Mouse (Mus musculus) lung, embryonic 15.5 days (tissue): ENCODE results near the gene Acot6. TPM values are rescaled to one million over a fixed set of nuclear protein-coding genes. Genes with fewer than 3 reads are reported as not detected.
"Not testable (repeated sequence)": the region's sequence is repeated elsewhere in the genome, so short reads cannot be mapped to it uniquely, and the experiment has no call there.

Experiments used
- ATAC-seq: fragments of 200-750 bp; cut with Nextera tagmentation; 2 replicates; pipeline ENCODE4 v1.8.0; 2017; ENCODE audit warnings: moderate number of reproducible peaks, borderline replicate concordance; ENCODE audit not compliant: low FRiP score, low TSS enrichment; ENCODE audit errors: extremely low read depth
- H3K27ac ChIP-seq: fragments of 300-500 bp; sonication (generic); 2 replicates; pipeline ENCODE4 v1.5.1; 2015; ENCODE audit warnings: moderate library complexity, mild to moderate bottlenecking, inconsistent platforms
- H3K27me3 ChIP-seq: fragments of 300-500 bp; sonication (generic); 2 replicates; pipeline ENCODE4 v1.6.1; 2015; ENCODE audit warnings: inconsistent platforms
- H3K36me3 ChIP-seq: fragments of 300-500 bp; sonication (generic); 2 replicates; pipeline ENCODE4 v1.6.1; 2015; ENCODE audit warnings: inconsistent platforms
- H3K4me1 ChIP-seq: fragments of 300-500 bp; sonication (generic); 2 replicates; pipeline ENCODE4 v1.6.1; 2015; ENCODE audit warnings: inconsistent platforms
- H3K4me2 ChIP-seq: fragments of 300-500 bp; sonication (generic); 2 replicates; pipeline ENCODE4 v1.6.1; 2015; ENCODE audit warnings: inconsistent platforms, mild to moderate bottlenecking, moderate library complexity
- H3K4me3 ChIP-seq: fragments of 300-500 bp; sonication (generic); 2 replicates; pipeline ENCODE4 v1.5.1; 2015; ENCODE audit warnings: mild to moderate bottlenecking, inconsistent platforms
- H3K9ac ChIP-seq: fragments of 300-500 bp; sonication (generic); 2 replicates; pipeline ENCODE4 v1.6.1; 2015; ENCODE audit warnings: inconsistent platforms
- H3K9me3 ChIP-seq: fragments of 300-500 bp; sonication (generic); 2 replicates; pipeline ENCODE4 v1.6.1; 2016; ENCODE audit warnings: inconsistent platforms
- WGBS: fragments of 180-500 bp; shearing (Covaris S2); methylation state at CpG from one replicate; pipeline ENCODE4 v1.1.7; 2015; 5-methylcytosine and 5-hydroxymethylcytosine counted together
- polyA plus RNA-seq: library from polyadenylated mRNA; unstranded; fragments of >200 nt; fragmentation: Nextera tagmentation; extraction: Ambion mirVana; gene quantifications from 2 replicates; pipeline ENCODE4 v1.2.1, GENCODE M21; 2015

Gene Acot6
- polyA plus RNA-seq, result 1.6 TPM in 2 replicates

DNA sequence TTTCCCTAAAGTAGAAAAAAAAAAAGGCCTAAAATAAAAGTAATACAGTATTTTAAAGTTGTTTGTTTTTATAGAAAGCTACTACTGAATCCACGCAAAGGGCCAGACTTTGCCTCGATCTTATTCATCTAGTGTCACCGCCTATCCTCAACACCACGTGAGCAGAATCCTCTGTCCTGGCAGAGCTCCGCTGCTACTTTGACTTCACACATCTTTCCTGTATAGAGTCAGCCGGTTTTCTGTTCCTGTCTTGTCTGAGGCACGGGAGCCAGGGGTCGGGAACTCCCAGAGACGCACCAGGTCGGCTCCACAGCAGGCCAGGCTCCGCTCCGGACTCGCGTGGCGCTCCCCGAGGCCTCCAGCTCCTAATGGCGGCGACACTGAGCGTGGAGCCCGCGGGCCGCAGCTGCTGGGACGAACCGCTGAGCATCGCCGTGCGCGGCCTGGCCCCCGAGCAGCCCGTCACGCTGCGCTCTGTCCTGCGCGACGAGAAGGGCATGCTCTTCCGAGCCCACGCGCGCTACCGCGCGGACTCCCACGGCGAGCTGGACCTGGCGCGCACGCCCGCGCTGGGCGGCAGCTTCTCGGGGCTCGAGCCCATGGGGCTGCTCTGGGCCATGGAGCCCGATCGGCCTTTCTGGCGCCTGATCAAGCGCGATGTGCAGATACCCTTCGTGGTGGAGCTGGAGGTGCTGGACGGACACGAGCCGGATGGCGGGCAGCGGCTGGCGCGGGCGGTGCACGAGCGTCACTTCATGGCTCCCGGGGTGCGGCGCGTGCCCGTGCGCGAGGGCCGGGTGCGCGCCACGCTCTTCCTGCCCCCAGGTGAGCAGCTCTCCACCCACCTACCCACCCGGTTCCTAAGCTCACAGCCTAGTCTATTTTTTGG, at the start of gene Acot6:
Gene Acot6 (plus strand): TSS at position 51 of the 889 bp plus-strand sequence.
- H3K27ac ChIP-seq, result peak within 1 kb of the TSS; percentile 48
- not testable (repeated sequence) for H3K9me3 ChIP-seq, H3K4me1 ChIP-seq, H3K36me3 ChIP-seq, H3K27me3 ChIP-seq
- peak within 1 kb of the TSS; percentile 52 for H3K4me3 ChIP-seq
- under 1% methylated on average over 80 of the region's 80 CpGs for WGBS
- H3K4me2 ChIP-seq, result peak within 1 kb of the TSS; percentile 91
- ATAC-seq, result peak; percentile 79; the same call in 1 of the 2 replicates
- H3K9ac ChIP-seq, result peak within 1 kb of the TSS; percentile 58

DNA sequence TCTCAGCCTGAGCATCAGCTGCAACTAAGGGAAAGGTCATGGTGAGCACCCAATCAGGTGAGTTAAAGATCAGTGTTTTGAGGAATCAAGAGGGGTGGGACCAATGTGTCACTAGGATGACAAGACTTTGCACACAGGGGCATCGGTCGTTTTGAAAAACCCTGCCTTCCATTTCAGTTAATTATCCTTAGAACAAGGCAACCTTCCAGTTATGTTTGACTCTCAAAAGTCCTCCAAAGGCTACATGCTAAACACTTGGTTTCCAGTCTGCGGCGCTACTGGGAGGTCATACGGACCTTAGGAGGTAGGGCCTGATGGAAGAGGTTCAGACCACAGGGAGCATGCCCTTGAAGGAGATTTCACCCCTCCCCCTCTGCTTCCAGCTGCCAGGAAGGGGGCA, 49.7 kb upstream of the Acot6 start:
- H3K9ac ChIP-seq, result not testable (repeated sequence)

DNA sequence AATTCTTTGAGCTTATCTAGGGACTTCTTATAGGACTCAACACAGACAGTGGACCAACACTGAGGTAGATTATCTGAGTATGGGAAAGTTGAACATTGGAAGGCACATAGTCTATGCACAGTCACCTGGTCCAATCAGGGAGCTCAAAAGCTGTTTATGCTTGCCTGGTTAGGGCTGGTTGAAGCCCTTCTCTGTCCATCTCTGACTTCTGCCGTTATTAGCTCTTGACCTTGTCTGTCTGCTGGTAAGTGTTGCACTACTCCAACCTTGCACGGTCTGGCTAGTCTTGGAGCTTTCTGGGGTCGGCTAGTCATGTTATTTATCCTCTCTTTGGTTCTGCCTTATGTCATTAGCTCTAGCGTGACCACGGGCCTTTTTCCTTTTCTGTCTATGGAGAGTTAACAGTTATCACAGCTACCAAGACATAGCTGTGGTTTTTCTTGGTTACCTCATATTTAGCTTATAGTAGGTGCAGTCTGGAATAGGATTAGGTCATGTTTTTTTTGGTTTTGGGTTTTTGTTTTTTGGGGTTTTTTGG, 48.4 kb upstream of the Acot6 start, which contains the start of gene Acot3:
Gene Acot3 (plus strand): TSS at position 208 of the 538 bp plus-strand sequence.
- WGBS, result 77% methylated on average over 5 of the region's 5 CpGs
- no peaks in the 10 kb centered on the region for H3K36me3 ChIP-seq
- H3K4me2 ChIP-seq, result peak within 1 kb of the TSS; percentile 84
- H3K9ac ChIP-seq, result no peak within 1 kb of the TSS
- H3K27ac ChIP-seq, result no peak within 1 kb of the TSS
- peaks cover 7% of the 10 kb centered on the region for H3K4me1 ChIP-seq
- no peak for ATAC-seq
- H3K27me3 ChIP-seq, result peaks cover 24% of the 10 kb centered on the region
- H3K9me3 ChIP-seq, result no peaks in the 10 kb centered on the region; the same call in 1 of the 2 replicates
- H3K4me3 ChIP-seq, result peak within 1 kb of the TSS; percentile 45; the same call in 1 of the 2 replicates

More for the DNA sequence above, 49.7 kb upstream of the Acot6 start:
- not testable (repeated sequence) for H3K4me3 ChIP-seq, H3K36me3 ChIP-seq, ATAC-seq, H3K9me3 ChIP-seq, H3K27ac ChIP-seq, H3K4me2 ChIP-seq, H3K4me1 ChIP-seq
- peaks cover 24% of the 10 kb centered on the region for H3K27me3 ChIP-seq
- 77% methylated on average over 5 of the region's 5 CpGs for WGBS

DNA sequence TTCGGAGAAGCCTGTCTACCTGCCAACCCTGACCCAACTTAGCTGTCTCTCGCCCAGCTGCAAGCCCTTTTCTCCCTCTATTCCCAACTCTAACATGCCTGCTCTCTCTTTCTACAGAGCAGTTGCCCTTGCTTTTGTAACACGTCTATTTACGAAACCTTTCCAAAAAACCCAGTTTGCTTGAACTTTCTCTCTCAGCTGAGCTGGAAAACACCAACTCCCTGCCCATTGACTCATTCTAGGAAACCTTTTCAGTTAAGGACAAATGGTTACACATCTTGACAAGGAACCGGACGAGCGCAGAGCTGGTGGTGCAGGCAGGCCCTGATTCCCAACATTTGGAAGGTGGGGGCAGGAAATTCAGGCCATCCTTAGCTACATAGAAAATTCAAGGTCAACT, 47.8 kb upstream of the Acot6 start:
- no peaks in the 10 kb centered on the region; the same call in 1 of the 2 replicates for H3K9me3 ChIP-seq
- H3K9ac ChIP-seq, result no peak overlapping the region
- H3K4me1 ChIP-seq, result peaks cover 7% of the 10 kb centered on the region
- no peaks in the 10 kb centered on the region for H3K36me3 ChIP-seq
- no peak overlapping the region for H3K4me2 ChIP-seq
- H3K27ac ChIP-seq, result no peak overlapping the region
- 83% methylated on average over 7 of the region's 7 CpGs for WGBS
- no peak overlapping the region for H3K4me3 ChIP-seq
- ATAC-seq, result no peak
- H3K27me3 ChIP-seq, result peaks cover 24% of the 10 kb centered on the region

DNA sequence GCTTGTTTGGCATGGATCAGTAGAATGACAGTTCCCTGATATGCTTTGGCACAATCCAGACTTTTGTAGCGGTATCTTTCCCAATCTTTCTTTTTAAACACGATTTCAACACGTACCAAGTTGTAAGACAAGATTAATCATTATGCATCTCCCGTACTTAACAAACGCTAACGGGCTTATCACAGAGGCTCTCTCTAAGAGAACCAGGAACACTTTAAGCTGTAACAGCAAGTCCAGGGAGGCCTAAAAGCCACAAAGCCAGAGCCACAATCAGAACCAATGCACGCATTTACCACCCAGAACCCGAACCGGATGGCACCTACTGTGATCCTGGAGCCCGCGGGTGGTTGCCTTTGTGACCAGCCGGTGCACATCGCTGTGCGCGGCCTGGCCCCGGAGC, 47.3 kb upstream of the Acot6 start:
- H3K27ac ChIP-seq, result no peak overlapping the region
- H3K4me1 ChIP-seq, result peaks cover 7% of the 10 kb centered on the region
- peak overlapping the region; percentile 84 for H3K4me2 ChIP-seq
- 6% methylated on average over 16 of the region's 16 CpGs for WGBS
- H3K9ac ChIP-seq, result peak overlapping the region; percentile 25; the same call in 1 of the 2 replicates
- peak overlapping the region; percentile 45 for H3K4me3 ChIP-seq
- no peaks in the 10 kb centered on the region; the same call in 1 of the 2 replicates for H3K9me3 ChIP-seq
- H3K27me3 ChIP-seq, result peaks cover 24% of the 10 kb centered on the region
- no peaks in the 10 kb centered on the region for H3K36me3 ChIP-seq
- ATAC-seq, result no peak

DNA sequence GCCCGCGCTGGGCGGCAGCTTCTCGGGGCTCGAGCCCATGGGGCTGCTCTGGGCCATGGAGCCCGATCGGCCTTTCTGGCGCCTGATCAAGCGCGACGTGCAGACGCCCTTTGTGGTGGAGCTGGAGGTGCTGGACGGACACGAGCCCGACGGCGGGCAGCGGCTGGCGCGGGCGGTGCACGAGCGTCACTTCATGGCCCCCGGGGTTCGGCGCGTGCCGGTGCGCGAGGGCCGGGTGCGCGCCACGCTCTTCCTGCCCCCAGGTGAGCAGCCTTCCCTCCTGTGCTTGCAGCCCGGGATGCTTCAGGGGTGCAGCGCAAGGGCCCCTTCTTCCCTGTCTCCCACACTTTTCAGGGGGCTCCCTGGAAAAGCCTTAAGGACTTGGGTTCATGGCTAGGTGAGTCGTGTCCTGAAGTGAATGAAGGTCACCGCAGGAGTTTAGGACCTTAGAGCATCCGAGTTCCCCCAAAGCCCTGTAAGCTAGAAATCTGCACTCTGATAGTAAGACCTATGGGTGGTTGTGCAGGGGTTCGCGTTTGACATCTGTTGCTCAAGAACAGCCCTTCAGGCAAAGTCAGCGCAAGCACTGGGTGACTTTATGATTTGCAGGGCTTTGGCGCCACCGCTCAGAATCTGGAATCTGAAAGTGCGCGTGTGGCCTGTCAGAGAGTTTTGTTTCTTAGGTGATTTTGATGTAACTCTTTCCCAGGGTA, 46.6 kb upstream of the Acot6 start:
- Histone ChIP-seq H3K27ac (no peak overlapping the region), H3K4me1 (peaks cover 7% of the 10 kb centered on the region), H3K9me3 (no peaks in the 10 kb centered on the region; the same call in 1 of the 2 replicates), H3K4me3 (peak overlapping the region; percentile 45), H3K36me3 (no peaks in the 10 kb centered on the region), H3K9ac (peak overlapping the region; percentile 25; the same call in 1 of the 2 replicates), H3K4me2 (peak overlapping the region; percentile 84), H3K27me3 (peaks cover 24% of the 10 kb centered on the region)
- WGBS, result 1% methylated on average over 40 of the region's 46 CpGs
- no peak for ATAC-seq

DNA sequence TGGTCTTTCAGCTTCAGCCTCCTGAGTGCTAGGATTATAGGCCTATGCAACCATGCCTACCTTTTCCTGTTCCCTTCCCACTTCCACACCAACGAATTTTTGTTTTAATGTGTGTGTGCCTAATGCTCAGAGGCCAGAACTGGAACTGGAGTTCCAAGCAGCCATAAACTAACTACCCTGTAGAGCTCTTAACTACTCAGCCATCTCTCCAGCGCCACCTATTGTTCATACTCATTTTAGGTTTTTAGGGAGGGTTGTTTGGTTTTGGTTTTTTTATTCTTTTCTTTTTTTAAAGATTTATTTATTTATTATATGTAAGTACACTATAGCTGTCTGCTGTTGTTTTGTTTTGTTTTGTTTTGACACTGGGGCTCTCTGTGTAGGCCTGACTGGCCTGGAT, 39.5 kb upstream of the Acot6 start:
- H3K9me3 ChIP-seq, result no peaks in the 10 kb centered on the region
- H3K4me2 ChIP-seq, result no peak overlapping the region
- H3K27me3 ChIP-seq, result no peaks in the 10 kb centered on the region
- 31% methylated on average over 2 of the region's 2 CpGs for WGBS
- H3K4me1 ChIP-seq, result no peaks in the 10 kb centered on the region
- no peak for ATAC-seq
- no peak overlapping the region for H3K27ac ChIP-seq
- H3K4me3 ChIP-seq, result no peak overlapping the region
- H3K9ac ChIP-seq, result no peak overlapping the region
- H3K36me3 ChIP-seq, result no peaks in the 10 kb centered on the region

DNA sequence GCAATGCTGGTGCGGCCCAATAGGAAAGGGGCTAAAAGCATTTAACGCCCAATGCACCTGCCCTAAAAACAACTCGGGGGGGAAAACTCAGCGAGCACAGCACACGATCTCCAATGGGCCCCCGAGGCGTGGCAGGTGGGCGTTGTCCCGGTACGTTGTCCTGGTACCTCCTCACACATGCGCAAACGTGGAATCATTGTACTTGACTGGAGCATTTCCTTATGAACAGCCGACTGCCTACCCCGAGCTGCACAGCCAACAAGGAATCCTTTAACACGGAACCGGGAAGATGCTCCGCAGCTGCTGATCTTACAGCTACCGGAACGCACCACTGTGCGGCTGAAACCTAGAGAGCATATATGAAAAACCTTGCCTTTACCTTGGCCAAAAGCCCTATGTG, 38.1 kb upstream of the Acot6 start:
- H3K4me2 ChIP-seq, result no peak overlapping the region
- 0 out of 2 replicates have a peak, but pooled peaks cover 4% of the 10 kb centered on the region for H3K27me3 ChIP-seq
- H3K27ac ChIP-seq, result no peak overlapping the region
- no peaks in the 10 kb centered on the region for H3K4me1 ChIP-seq
- H3K9me3 ChIP-seq, result no peaks in the 10 kb centered on the region
- H3K4me3 ChIP-seq, result no peak overlapping the region
- H3K36me3 ChIP-seq, result no peaks in the 10 kb centered on the region
- no peak overlapping the region for H3K9ac ChIP-seq
- ATAC-seq, result no peak
- 91% methylated on average over 20 of the region's 20 CpGs for WGBS

DNA sequence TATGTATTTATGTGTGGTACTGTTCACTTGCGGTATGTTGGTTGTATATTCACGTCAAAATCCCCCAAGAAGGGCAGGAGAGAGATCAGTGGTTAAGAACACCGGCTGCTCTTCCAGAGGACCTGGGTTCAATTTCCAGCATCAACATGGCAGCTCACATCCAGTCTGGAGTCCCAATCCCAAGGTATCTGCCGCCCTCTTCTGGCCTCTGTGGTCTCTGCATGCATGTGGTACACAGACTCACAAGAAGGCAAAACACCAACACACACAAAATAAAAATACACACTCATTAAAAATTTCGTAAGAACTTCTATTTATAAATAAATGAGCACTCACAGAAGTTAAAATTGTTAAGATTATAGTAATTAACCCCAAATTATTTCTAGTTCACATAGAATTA, 37.2 kb upstream of the Acot6 start:
- Histone ChIP-seq H3K36me3 (no peaks in the 10 kb centered on the region), H3K27me3 (peaks cover 10% of the 10 kb centered on the region), H3K9ac (no peak overlapping the region), H3K4me3 (no peak overlapping the region), H3K27ac (no peak overlapping the region), H3K9me3 (no peaks in the 10 kb centered on the region), H3K4me1 (no peaks in the 10 kb centered on the region), H3K4me2 (no peak overlapping the region)
- ATAC-seq, result no peak
- 74% methylated on average over 5 of the region's 5 CpGs for WGBS

DNA sequence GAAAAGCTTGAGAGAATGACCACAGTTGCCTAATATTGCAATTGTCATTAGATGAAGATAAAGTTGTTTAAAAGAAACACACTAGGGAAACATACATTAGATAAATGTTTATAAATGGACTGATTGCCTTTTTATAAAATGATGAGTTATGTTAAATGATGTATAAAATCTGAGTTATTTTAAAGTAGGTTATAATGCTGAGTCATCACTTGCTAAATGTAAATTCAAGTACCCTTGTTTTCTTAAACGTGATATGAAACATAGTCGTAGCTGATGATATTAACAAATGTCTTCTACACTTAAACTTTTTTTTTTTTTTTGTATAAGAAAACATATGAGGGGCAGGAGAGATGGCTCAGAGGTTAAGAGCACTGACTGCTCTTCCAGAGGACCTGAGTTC, 36.6 kb upstream of the Acot6 start:
- Histone ChIP-seq H3K27me3 (peaks cover 16% of the 10 kb centered on the region), H3K36me3 (no peaks in the 10 kb centered on the region), H3K4me3 (no peak overlapping the region), H3K4me2 (no peak overlapping the region), H3K27ac (no peak overlapping the region), H3K4me1 (no peaks in the 10 kb centered on the region), H3K9me3 (no peaks in the 10 kb centered on the region), H3K9ac (no peak overlapping the region)
- ATAC-seq, result no peak
- 79% methylated on average over 2 of the region's 2 CpGs for WGBS

DNA sequence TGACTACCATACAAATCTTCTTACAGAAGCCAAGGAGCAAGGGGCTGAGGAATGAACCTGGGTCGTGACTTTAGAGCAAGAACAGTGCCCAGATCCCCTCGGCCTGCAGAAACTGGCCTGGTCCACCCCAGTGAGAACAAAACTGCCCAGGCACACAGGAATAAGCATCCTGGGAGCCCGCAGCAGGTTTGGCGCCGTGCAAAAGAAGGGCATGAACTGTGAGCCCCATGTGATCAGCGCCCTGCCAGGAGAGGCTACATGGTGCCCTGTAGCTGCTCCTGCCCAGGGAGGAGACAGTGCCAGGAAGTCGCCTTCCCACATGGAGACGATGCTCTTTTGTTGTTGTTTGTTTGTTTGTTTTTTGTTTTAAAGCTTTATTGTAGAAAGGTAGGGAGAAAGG, 35.8 kb upstream of the Acot6 start:
- Histone ChIP-seq H3K4me3 (no peak overlapping the region), H3K4me1 (no peaks in the 10 kb centered on the region)

More for the DNA sequence above, 35.8 kb upstream of the Acot6 start:
- Histone ChIP-seq H3K9me3 (no peaks in the 10 kb centered on the region), H3K27ac (no peak overlapping the region), H3K9ac (no peak overlapping the region), H3K27me3 (peaks cover 24% of the 10 kb centered on the region), H3K36me3 (no peaks in the 10 kb centered on the region), H3K4me2 (no peak overlapping the region)
- 69% methylated on average over 8 of the region's 8 CpGs for WGBS
- no peak for ATAC-seq
